Mouse (Mus musculus) T-helper 1 cell (primary cell): ENCODE measurements around the gene Lbhd2.

Experiments used
- in situ Hi-C: fragments of 300-600 bp; cut with MboI, MseI; formaldehyde crosslinking; loops from one replicate; pipeline ENCODE4 v1.15.1; 2025; ENCODE audit warnings: high pct_unique_total_duplicates

The Lbhd2 gene

GRCm38 (mm10) chr12:111404880-111405279, 1.7 kb upstream of the Lbhd2 start:
- in situ Hi-C loops = no loop called here

DNA sequence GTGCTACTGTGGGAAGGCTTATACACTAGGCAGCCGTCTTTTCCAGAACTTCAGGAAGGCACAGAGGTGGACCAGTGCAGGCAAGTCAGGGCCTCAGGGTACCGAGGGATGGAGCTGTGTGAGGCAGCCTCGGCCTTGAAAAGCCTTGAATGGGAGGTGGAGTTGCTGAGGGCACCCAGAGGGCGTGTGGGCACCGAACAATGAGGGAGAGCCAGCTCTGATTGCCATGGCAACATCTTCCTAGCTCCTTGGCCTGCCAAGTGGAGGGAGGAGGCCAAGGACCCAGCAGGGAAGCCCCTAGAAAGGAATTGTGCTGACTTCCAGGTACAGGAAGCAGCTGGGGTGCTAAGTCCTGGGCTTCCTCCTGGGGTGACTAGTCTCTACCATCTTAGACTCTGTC, 3.0 kb downstream of the Lbhd2 start:
- in situ Hi-C loops = no loop called here

GRCm38 (mm10) chr12:111411631-111412355, 5.2 kb downstream of the Lbhd2 start:
- in situ Hi-C loops = no loop called here

GRCm38 (mm10) chr12:111412581-111413284, 6.1 kb downstream of the Lbhd2 start:
- in situ Hi-C loops = no loop called here

GRCm38 (mm10) chr12:111413300-111413699, 6.7 kb downstream of the Lbhd2 start:
- in situ Hi-C loops = no loop called here

DNA sequence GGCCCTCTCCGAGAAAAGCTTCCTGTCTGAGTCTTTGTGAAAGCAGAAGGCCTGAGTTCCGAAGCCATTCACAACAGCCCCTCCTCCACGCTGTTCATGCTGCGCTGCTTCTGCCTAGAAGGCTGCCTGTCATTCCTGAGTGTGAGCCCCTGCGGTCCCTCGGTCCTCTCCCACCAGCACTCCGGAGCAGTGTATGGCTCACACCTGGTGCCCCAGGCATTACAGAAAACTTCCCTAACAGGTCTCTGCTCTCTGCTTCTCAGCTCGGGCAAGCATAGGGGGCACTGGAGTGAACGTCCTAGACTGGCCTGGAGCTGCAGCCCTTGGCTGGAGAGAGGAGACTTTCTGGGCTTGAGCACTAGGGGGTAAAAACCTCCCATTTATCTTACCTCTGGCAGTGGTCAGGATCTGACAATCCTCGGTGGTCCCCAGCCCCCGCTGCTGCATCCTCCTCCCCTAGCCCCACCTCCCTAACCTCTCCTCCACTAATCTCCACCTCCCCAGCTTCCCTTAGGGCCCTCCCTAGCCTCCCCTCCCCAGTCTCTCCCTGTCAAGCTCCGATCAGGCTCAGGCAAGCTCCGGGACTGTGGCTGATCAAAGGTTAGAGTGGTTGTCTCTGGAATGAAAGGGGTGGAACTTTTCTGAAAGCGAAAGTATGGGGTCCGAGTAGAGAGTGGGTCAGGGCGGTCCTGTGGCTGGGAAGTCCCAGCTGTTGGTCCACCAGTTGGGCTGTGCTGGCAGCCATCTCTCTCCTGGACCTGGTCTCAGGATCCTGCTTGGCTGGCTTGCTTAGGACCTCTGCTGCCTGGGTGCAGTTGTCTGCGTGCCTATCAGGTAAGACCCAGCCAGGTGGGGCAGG, 10.5 kb downstream of the Lbhd2 start, which contains the start of gene Exoc3l4:
Exoc3l4 (plus strand) TSS at position 97 of the 859 bp plus-strand sequence.
- in situ Hi-C loops = no loop called here

DNA sequence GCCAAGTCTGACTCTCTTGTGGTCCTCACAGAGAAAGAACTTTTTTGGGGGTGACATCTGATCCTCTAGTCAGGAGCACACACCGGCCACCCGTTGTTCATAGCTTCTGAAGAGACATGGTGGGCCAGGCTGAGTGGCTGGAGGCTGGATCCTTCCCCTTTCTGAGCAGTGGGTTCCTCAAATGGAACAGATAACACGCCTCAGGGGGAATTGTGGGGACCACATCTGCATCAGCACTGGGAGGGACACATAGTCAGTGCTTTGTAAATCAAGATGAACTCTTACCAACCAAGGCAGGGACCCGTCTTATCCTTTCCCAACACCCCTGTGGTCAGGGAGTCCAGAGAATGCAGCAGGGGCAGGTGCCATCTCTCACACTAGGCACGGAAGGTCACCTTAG, 13.3 kb downstream of the Lbhd2 start:
- in situ Hi-C loops = no loop called here

DNA sequence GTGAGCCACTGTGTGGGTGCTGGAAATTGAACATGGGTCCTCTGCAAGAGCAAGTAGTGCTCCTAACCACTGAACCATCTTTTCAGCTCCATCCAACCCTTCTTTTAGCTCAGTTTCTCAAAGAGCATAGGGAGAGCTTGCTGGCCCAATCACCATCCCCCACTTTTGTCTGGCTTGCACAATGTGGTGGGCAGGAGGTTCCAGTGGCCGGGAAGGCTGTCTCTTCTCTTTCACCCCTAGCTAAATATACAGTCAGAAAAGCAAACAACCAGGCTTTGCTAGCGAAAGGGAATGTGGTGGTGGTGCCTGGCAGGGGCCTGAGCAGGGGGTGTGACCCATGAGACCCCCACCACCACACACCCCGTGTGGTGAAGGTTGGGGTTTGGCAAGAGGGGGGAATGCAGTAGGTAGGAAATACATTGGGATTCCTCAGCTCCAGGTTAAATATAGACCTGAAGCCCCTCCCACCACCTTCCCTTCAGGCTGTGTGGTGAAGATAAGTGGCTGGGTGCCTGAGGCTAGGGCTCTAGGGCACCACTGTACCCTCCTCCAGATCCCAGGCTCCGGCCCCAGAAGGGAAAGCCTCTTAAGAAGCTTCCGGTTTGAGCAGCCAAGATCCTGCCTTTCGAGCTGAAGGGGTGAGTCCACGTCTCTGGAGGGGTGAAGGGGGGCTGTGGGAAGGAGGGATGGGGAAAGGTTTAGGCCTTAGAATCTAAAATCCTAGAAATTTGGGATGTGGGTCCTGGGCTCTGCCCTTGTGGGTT, 14.5 kb downstream of the Lbhd2 start:
- in situ Hi-C loops = no loop called here

DNA sequence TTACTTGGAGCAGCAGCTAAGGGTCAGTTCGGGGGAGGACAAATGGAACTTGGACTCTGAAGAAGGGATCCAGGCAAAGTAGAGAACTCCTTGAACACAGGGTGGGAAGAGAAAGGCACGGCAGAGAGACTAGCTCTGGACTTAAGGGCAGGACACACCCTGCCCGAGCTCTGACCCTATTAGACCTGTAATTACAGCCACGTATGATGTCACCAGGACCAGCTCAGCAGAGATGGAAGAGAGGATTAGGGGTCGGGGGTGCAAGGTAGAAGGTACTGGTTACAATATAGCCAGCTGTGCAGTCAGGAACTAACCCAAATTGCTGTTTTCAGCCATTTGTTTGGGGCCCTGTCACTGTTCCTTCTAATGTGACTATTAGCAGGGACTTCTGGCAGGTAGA, 16.2 kb downstream of the Lbhd2 start:
- in situ Hi-C loops = no loop called here

GRCm38 (mm10) chr12:111423570-111424129, 17.0 kb downstream of the Lbhd2 start:
- in situ Hi-C loops = no loop called here

DNA sequence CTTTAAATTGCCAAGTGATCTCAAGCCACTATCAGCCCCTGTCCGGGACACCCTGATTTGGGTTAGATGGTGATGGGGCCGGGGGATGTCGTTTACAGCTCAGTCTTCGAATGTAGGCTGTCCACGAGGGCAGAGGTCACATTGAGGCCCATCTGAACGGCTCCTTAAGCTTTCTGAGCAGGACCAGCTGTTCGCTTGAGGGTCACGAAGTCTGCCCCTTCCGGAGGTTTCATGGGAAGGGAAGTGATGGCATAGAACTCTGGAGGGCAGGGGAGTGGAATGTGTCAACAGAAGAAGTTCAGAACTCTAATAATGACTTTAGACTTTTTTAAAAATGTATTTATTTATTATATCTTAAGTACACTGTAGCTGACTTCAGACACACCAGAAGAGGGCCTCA, 17.9 kb downstream of the Lbhd2 start:
- in situ Hi-C loops = no loop called here

DNA sequence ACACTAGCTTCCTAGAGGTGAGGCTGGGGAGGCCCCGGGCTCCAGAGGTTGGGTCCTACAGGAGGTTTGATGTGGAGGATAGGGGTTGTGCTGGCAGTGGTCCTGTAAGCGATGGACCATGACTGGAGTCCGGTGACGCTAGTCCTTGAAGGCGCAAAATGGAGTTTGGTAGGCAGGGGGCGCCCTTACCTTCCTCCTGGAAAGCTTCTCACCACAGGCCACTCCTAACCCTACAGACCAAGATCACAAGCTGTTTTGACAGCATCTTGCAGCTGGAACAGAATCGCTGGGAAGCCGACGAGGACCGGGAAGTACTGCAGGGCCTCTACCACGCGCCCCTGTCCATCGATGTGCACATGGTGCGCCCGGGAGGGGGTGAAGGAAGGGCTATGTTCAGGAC, 18.6 kb downstream of the Lbhd2 start:
- in situ Hi-C loops = no loop called here

DNA sequence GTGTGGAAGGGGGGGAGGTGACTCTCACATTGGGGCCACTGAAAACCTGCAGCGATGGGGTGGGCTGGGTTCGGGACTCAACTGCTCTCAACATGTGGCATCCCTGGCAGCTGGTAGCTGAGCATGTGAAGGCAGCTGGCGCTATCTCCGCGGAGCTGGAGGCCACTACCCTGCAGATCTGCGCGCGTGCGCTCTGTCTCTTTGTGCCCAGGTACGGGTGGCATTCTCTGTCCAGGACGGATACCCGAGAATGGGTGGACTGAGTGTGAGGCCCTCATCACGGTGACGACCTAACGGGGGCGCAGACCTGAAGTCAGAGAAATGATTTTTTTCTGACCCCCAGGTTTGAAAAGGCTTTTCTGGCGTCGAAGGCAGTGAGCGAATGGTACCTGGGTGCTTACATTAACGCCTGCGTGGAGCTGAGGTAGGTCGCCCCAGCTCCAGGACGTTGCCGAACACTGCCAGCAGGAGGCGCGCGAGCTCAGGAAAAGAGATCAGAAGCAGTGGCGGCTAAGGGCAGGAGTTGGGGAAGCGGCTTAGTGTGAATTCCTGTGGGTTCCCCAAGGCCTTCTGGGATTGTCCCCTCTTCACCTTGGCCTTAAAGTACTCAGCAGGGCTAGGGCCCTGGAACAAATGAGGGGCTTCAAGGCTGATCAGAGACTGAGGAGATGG, 19.3 kb downstream of the Lbhd2 start:
- in situ Hi-C loops = no loop called here

DNA sequence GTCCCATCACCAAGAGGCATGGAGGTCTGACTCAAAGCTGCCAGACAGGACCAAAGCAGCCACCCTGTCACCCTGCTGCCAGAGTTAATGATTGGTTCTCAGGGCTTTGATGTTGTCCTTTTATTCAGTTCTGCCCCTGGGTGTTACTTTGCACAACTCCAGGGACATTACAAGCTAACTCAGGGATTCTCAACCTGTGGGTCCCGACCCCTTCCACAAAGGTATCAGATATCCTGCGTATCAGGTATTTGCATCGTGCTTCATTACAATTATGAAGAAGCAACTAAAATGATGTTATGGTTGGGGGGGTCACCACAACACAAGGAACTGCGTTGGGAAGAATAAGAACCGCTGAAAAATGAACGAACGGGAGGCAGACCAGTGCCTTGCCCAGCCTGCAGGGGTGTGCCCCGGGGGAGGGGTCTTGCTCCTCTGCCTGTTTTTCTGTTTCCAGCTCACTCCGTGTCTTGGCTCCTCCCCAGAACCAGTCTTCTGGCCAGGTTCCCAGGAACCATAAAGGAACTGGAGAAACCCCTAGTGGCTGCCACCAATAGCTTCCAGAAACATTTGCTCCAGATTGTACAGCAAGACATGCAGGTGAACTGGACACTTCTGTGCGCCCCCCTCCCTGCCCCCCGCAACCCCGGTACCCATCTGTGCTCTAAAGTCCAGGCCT, 21.0 kb downstream of the Lbhd2 start:
- in situ Hi-C loops = no loop called here

DNA sequence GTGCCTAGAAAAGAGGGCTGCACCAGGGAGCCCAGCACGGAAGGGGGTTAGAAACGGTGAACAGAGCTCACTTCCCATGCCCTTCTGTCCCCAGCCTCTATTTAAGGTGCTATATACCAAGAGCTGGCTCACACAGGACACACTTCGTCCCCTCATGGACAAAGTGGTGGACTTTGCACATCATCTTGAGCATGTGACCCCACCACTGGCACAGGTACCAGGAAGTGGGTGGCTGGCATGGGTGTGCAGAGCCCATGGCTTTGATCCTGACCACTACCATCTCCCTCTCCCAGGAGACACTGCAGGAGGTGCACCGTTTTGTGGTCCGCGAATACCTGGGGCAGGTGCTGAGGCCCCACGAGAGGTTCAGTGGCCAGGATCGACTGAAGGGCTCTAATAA, 21.8 kb downstream of the Lbhd2 start:
- in situ Hi-C loops = no loop called here

GRCm38 (mm10) chr12:111428961-111429911, 22.6 kb downstream of the Lbhd2 start:
- in situ Hi-C loops = no loop called here

- in situ Hi-C loops = no loop called here
These were observed 23.6 kb downstream of the Lbhd2 start for GRCm38 (mm10) chr12:111430049-111430867.
